ENCODE assay signal across 8 mouse cellular contexts in genomic region chr15:4026231-4026773, GRCm38 (mm10). TPM values are rescaled to one million over a fixed set of nuclear protein-coding genes. Genes with fewer than 3 reads are reported as not detected.
A peak's percentile ranks its signal among the peaks of the same experiment; 100 is the strongest.
DNase-seq lines count a peak whose midpoint lies in the region; ATAC-seq lines count a peak whose summit lies in the region.

TSS of gene Oxct1 (plus strand) at chr15:4026383.

- WGBS in lung, embryonic 16.5 days: under 1% methylated on average over 45 of the region's 45 CpGs

- DNase-seq in MN1 (ENCODE audit: low spot score): peak; percentile 96
- peak; percentile 91 for DNase-seq in cerebellum, adult 8-10 months
- DNase-seq in forelimb bud, embryonic 11.5 days (ENCODE audit: low read depth, low spot score): peak; percentile 84
- peak; percentile 82 for DNase-seq in layer of hippocampus, adult 9-10 months (ENCODE audit: low spot score)
- DNase-seq in ovary, postnatal 36 days (ENCODE audit: low spot score): peak; percentile 87
- peak; percentile 86 for DNase-seq in thymus, postnatal 25 days

- H3K27ac ChIP-seq in lung, embryonic 16.5 days (ENCODE audit: low read length): peak within 1 kb of the TSS; percentile 98

- H3K4me1 ChIP-seq in lung, embryonic 16.5 days (replicated peaks; ENCODE audit: control insufficient read depth, insufficient read depth, low read length): peaks cover 21% of the 10 kb centered on the region

- H3K4me2 ChIP-seq in lung, embryonic 16.5 days (ENCODE audit: low read depth, low read length): peak within 1 kb of the TSS; percentile 73

- no peaks in the 10 kb centered on the region for H3K9me3 ChIP-seq in lung, embryonic 16.5 days (ENCODE audit: control insufficient read depth, low read length)

- H3K36me3 ChIP-seq in lung, embryonic 16.5 days (ENCODE audit: control insufficient read depth, insufficient read depth, low read length): no peaks in the 10 kb centered on the region

- H3K27me3 ChIP-seq in lung, embryonic 16.5 days (ENCODE audit: control insufficient read depth, insufficient read depth, low read depth, low read length): no peaks in the 10 kb centered on the region

- H3K4me3 ChIP-seq in lung, embryonic 16.5 days (ENCODE audit: low read length): peak within 1 kb of the TSS; percentile 91

- H3K9ac ChIP-seq in lung, embryonic 16.5 days (ENCODE audit: low read length): peak within 1 kb of the TSS; percentile 90

- ATAC-seq in hematopoietic stem cell, adult 5-6 weeks (replicated peaks in 1 of 2; ENCODE audit: insufficient read depth in 1 of 2, low FRiP score in 2 of 2, low TSS enrichment in 1 of 2, low read depth in 1 of 2, poor library complexity in 2 of 2, severe bottlenecking in 2 of 2): peak; percentile 89 to 93
- ATAC-seq in lung, embryonic 16.5 days (ENCODE audit: low read depth): peak; percentile 95

RNA-seq across cellular contexts. Expression of gene Oxct1, which starts in this region (rescaled TPM):
- total RNA-seq in hematopoietic stem cell, adult 5-6 weeks (2017): 206 and 358 TPM in 2 replicates
- 222 and 248 TPM in 2 replicates for polyA plus RNA-seq in lung, embryonic 16.5 days (2015; fragmentation: Nextera tagmentation; extraction: Ambion mirVana)

Comparison
In these comparisons a context has a peak if more than half of its experiments do, and no peak if none do; other contexts are left out.
1. Peak in every context shown above with its lines: DNase-seq, ATAC-seq, H3K4me3 ChIP-seq and H3K27ac ChIP-seq.